Mouse (Mus musculus): Measurements from ENCODE around the gene Eef1akmt1. TPM values are rescaled to one million over a fixed set of nuclear protein-coding genes. Genes with fewer than 3 reads are reported as not detected.
A peak's percentile ranks its signal among the peaks of the same experiment; 100 is the strongest.

The Eef1akmt1 gene
- polyA plus RNA-seq, 1 experiment, result 52.5 TPM

DNA sequence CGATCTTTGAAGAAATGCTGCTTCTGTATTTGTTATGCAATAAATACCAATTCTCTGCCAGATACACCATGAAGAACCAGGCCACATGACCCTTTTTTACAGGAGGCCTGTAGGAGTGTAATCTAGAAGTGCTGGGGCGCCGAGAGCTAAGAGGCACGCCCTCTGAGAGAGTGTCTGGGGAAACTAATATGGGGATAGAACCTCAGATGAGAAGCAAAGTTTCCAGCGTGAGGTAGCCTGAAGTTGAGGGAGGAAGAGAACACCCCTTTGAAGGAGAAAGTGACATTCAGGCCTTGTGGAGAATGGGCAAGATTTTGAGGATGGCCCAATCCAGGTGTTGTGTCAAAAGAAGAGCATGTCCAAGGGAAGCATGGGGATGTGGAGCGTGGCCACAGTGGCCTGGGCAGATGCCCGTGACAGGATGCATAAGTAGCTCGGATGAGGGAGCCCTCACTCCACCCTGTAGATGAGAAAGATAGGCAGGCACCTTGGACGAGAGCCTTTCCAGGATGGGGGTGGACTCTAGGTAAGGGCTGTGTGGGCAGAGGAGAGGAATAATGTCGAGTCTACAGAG is 45.3 kb downstream of the Eef1akmt1 start:
- Histone ChIP-seq H3K4me3 (replicated peaks; ENCODE audit: insufficient read depth, low read depth, low read length) (peak overlapping the region; percentile 64), H3K4me1 (ENCODE audit: control insufficient read depth, insufficient read depth, low read length) (peaks cover 4% of the 10 kb centered on the region; the same call in 1 of the 2 replicates), H3K27ac (ENCODE audit: insufficient read depth, low read length) (peak overlapping the region; percentile 9; the same call in 1 of the 2 replicates), H3K27me3 (ENCODE audit: control insufficient read depth, insufficient read depth, low read length) (no peaks in the 10 kb centered on the region)
- TF ChIP-seq CTCF (IDR thresholded peaks at IDR 0.05; ENCODE audit: borderline replicate concordance, insufficient read depth, low read depth, low read length), result no peak
- no peak for TF ChIP-seq POLR2A (IDR thresholded peaks at IDR 0.05; ENCODE audit: borderline replicate concordance, insufficient read depth, low read length)
- DNase-seq, result peak in 1 of 2 experiments; percentile 49
- 31% methylated on average over 10 of the region's 10 CpGs for WGBS

DNA sequence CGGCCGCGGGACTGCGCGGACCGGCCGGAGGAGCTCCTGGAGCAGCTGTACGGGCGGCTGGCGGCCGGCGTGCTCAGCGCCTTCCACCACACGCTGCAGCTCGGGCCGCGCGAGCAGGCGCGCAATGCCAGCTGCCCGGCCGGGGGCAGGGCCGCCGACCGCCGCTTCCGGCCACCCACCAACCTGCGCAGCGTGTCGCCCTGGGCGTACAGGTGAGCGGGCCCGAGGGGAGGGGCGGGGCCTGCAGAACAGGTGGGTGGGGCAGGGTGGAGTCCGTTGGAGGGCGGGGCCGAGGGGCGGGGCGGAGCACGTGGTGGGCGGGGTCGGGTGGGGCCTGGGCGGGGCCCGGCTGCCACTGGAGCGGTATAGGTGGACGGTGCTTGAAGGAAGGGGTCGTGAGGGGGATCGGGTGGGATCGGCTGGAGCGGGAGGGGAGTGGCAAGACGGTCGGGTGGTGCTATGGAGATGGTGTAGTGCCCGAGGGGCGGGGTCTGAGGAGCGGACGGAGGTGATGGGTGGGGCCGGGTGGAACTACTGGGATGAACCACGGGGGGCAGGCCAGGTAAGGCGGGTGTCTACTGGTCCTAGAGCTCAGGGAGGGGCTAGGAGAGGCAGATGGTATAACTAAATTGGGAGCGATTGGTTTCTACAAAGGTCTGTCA is 45.9 kb downstream of the Eef1akmt1 start:
- peaks cover 4% of the 10 kb centered on the region; the same call in 1 of the 2 replicates for H3K4me1 ChIP-seq (ENCODE audit: control insufficient read depth, insufficient read depth, low read length)
- H3K27me3 ChIP-seq (ENCODE audit: control insufficient read depth, insufficient read depth, low read length), result no peaks in the 10 kb centered on the region
- TF ChIP-seq POLR2A (IDR thresholded peaks at IDR 0.05; ENCODE audit: borderline replicate concordance, insufficient read depth, low read length) (0 out of 2 replicates have a peak, but pooled peaks have one; percentile 27), CTCF (IDR thresholded peaks at IDR 0.05; ENCODE audit: borderline replicate concordance, insufficient read depth, low read depth, low read length) (no peak)
- peak overlapping the region; percentile 74 for H3K27ac ChIP-seq (ENCODE audit: insufficient read depth, low read length)
- DNase-seq, result peak; percentile 86 to 89
- H3K4me3 ChIP-seq (replicated peaks; ENCODE audit: insufficient read depth, low read depth, low read length), result peak overlapping the region; percentile 64
- WGBS, result under 1% methylated on average over 57 of the region's 60 CpGs

DNA sequence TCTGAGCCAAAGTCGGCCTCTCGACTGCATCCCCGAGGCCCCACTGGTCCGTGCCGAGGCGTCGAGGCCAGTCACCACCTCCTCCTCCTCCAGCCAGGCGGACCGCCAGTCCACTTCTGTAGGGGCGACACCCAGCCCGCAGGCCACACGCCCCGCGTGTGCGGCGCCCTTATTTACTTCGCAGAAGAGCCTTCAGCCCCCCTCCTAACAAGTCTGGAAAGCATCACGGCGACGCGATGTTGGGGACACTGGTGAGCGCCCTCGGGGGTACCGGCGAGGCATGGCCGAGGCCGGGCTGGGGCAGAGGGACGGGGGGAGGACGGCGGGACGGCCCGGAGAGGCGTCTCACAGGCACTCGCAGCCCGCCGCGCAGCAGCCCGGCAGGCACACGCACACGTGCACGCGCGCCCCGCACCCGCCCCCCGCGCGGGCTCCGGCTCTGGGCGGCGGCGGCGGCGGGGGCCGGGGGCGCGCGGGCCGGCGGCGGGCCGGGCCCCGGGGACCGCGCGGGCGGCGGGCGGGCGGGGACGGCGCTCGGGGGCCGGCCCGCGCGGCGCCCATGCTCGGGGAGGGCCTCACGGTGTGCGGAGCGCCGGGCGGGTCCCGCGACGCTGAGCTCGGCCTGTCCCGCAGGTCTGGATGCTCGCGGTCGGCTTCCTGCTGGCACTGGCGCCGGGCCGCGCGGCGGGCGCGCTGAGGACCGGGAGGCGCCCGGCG is 46.6 kb downstream of the Eef1akmt1 start, which contains the start of gene Il17d:
Il17d (plus strand) TSS at position 107 of the 717 bp plus-strand sequence.
- 2% methylated on average over 84 of the region's 104 CpGs for WGBS
- Histone ChIP-seq H3K4me3 (replicated peaks; ENCODE audit: insufficient read depth, low read depth, low read length) (peak within 1 kb of the TSS; percentile 91), H3K27ac (ENCODE audit: insufficient read depth, low read length) (peak within 1 kb of the TSS; percentile 74), H3K4me1 (ENCODE audit: control insufficient read depth, insufficient read depth, low read length) (peaks cover 4% of the 10 kb centered on the region; the same call in 1 of the 2 replicates), H3K27me3 (ENCODE audit: control insufficient read depth, insufficient read depth, low read length) (no peaks in the 10 kb centered on the region)
- DNase-seq, result peak; percentile 69 to 71
- TF ChIP-seq POLR2A (IDR thresholded peaks at IDR 0.05; ENCODE audit: borderline replicate concordance, insufficient read depth, low read length) (0 out of 2 replicates have a peak, but pooled peaks have one; percentile 25), CTCF (IDR thresholded peaks at IDR 0.05; ENCODE audit: borderline replicate concordance, insufficient read depth, low read depth, low read length) (no peak)

DNA sequence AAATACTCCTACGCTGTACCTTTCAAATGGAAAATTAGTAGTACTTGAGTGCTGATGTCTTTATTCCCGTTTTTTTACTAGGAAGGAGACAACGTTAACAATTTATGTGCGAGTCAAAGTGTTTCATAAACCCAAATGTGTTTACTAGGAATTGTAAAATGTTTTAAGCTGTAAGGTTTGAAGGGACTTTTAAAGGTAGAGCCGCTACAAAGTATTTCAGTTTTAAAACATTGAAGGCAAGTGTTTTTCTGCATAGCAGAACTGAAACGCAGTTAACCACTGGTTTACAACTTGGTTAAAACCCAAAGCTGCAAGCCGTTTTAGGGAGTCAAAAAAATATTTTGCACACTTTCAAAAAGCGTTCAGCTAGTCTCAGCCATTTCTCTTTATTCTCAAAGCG is 47.6 kb downstream of the Eef1akmt1 start:
- Histone ChIP-seq H3K4me1 (ENCODE audit: control insufficient read depth, insufficient read depth, low read length) (peaks cover 4% of the 10 kb centered on the region; the same call in 1 of the 2 replicates), H3K4me3 (replicated peaks; ENCODE audit: insufficient read depth, low read depth, low read length) (no peak overlapping the region), H3K27me3 (ENCODE audit: control insufficient read depth, insufficient read depth, low read length) (no peaks in the 10 kb centered on the region), H3K27ac (ENCODE audit: insufficient read depth, low read length) (no peak overlapping the region)
- TF ChIP-seq CTCF (IDR thresholded peaks at IDR 0.05; ENCODE audit: borderline replicate concordance, insufficient read depth, low read depth, low read length), result no peak
- no peak for TF ChIP-seq POLR2A (IDR thresholded peaks at IDR 0.05; ENCODE audit: borderline replicate concordance, insufficient read depth, low read length)
- 93% methylated on average over 9 of the region's 9 CpGs for WGBS
- DNase-seq, result no peak

DNA sequence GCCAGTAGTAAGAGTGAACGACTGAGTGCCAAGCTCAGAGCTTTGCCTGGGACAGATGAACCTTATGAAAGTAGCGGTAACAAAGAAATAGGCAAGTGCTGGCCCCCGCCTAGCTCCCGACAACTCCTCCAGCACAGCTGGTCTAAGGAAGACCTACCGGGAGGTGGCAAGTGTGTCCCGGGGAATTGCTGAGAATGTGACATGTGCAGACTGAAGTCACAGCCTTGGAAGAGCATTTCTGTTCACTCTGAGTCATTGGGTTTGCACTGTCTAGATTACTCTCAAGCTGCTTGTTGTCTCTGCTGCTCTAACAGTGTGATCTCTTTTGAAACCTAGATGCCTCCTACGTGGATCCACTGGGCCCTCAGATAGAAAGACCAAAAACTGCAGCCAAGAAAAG is 54.4 kb downstream of the Eef1akmt1 start:
- no peaks in the 10 kb centered on the region for H3K27me3 ChIP-seq (ENCODE audit: control insufficient read depth, insufficient read depth, low read length)
- H3K27ac ChIP-seq (ENCODE audit: insufficient read depth, low read length), result no peak overlapping the region
- DNase-seq, result no peak
- H3K4me3 ChIP-seq (replicated peaks; ENCODE audit: insufficient read depth, low read depth, low read length), result no peak overlapping the region
- peaks cover 5% of the 10 kb centered on the region; the same call in 1 of the 2 replicates for H3K4me1 ChIP-seq (ENCODE audit: control insufficient read depth, insufficient read depth, low read length)
- 68% methylated on average over 7 of the region's 7 CpGs for WGBS
- TF ChIP-seq CTCF (IDR thresholded peaks at IDR 0.05; ENCODE audit: borderline replicate concordance, insufficient read depth, low read depth, low read length) (no peak), POLR2A (IDR thresholded peaks at IDR 0.05; ENCODE audit: borderline replicate concordance, insufficient read depth, low read length) (no peak)

DNA sequence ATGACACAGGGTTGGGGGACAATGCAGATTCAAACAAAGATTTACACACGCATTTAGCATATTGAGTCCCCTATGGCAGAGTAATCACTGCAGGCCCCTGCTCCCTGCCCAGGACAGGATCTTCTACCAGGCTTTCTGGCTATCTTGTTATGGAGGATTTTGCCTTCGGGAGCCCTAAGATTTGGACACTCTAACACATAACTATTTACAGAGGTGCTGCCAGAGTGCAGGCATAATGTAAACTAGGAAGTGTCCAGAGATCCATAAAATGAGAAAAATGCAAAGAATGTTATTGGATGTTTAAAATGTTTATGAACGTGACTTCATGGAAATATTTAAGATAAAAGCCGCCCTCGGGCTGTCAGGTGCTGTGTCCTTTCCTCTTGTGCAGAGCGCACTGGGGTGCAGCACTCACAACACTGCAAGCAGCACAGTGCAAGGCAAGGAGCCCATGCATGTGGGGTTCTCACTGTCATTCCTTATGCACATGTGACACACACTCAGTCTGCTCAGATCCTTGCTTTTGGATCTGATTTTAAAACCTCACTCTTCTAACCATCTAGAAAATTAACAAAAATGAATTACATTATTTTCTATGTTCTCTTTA is 56.2 kb downstream of the Eef1akmt1 start:
- Histone ChIP-seq H3K27me3 (ENCODE audit: control insufficient read depth, insufficient read depth, low read length) (no peaks in the 10 kb centered on the region), H3K27ac (ENCODE audit: insufficient read depth, low read length) (no peak overlapping the region), H3K4me1 (ENCODE audit: control insufficient read depth, insufficient read depth, low read length) (peaks cover 5% of the 10 kb centered on the region; the same call in 1 of the 2 replicates), H3K4me3 (replicated peaks; ENCODE audit: insufficient read depth, low read depth, low read length) (no peak overlapping the region)
- TF ChIP-seq POLR2A (IDR thresholded peaks at IDR 0.05; ENCODE audit: borderline replicate concordance, insufficient read depth, low read length) (no peak), CTCF (IDR thresholded peaks at IDR 0.05; ENCODE audit: borderline replicate concordance, insufficient read depth, low read depth, low read length) (no peak)
- 88% methylated on average over 6 of the region's 6 CpGs for WGBS
- DNase-seq, result no peak

DNA sequence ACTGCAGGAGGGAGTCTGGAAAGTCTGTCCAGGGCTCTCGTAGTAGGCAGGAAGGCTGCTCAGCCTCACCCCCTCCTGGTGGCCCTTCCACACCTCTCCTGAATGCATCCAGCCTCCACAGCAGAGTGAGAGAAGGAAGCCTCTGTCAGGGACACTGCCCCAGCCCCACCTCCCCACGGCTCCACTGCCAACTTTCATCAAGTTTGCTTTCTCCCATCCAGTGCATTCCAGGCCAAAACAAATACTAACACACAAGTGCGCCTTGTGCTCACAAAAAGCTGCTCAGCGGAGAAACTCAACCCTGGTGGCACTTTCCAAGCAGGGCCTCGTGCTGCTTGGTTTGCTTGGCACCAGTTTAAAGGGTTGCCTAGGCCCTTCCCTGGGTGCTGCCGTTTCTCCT is 61.9 kb downstream of the Eef1akmt1 start:
- WGBS, result 66% methylated on average over 6 of the region's 6 CpGs
- Histone ChIP-seq H3K27ac (ENCODE audit: insufficient read depth, low read length) (no peak overlapping the region), H3K27me3 (ENCODE audit: control insufficient read depth, insufficient read depth, low read length) (no peaks in the 10 kb centered on the region), H3K4me1 (ENCODE audit: control insufficient read depth, insufficient read depth, low read length) (peaks cover 15% of the 10 kb centered on the region), H3K4me3 (replicated peaks; ENCODE audit: insufficient read depth, low read depth, low read length) (no peak overlapping the region)
- DNase-seq, result no peak
- TF ChIP-seq POLR2A (IDR thresholded peaks at IDR 0.05; ENCODE audit: borderline replicate concordance, insufficient read depth, low read length) (no peak), CTCF (IDR thresholded peaks at IDR 0.05; ENCODE audit: borderline replicate concordance, insufficient read depth, low read depth, low read length) (no peak)

Data from cerebellum, adult 2 months (tissue).